Mouse (Mus musculus): ENCODE results near the gene Supt5. TPM values are rescaled to one million over a fixed set of nuclear protein-coding genes. Genes with fewer than 3 reads are reported as not detected.
A peak's percentile ranks its signal among the peaks of the same experiment; 100 is the strongest.

Supt5 gene
- total RNA-seq, 2 experiments from 2014 or later, result 143 to 193 TPM

DNA sequence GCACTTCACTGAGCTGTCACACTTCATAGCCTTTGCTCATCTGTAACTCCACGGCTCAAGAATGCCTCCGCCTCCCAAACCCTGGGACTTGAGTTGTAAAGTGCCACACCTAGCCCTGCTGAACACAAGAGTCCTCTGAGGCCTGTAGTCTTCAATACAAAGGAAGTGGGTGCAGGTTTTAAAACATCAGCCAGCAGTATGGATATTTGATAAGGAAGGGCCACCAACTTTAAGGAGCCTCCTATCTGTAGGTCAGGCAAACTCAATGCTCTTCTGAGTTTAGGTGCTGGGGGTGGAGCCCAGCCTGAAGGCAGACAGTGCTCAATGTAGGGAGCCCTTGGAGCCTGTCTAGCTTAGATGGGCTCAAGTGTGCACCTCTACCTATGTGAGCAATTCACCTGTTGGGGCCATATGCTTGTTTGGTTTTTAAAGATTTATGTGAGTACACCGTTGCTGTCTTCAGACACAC is 15.6 kb upstream of the Supt5 start:
- no peak for DNase-seq (ENCODE audit: low spot score in 2 of 2)

DNA sequence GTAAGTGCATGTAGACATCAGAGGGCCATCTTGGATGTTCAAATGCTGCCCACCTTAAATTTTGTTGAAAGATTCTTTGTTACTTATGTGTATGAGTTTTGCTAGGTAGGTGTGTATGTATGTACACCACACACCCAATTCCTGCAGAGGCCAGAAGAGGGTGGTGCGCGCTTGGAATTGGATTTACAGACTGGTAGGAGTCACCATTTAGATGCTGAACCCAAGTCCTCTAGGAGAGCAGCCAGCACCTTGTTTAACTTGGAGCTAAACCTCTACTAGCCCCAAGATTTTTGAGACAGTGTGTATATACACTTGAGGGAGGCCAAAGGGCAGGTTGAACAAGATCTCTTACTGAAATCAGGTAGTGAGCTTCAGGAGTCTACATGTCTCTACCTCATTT is 14.7 kb upstream of the Supt5 start:
- no peak for DNase-seq (ENCODE audit: low spot score in 2 of 2)

DNA sequence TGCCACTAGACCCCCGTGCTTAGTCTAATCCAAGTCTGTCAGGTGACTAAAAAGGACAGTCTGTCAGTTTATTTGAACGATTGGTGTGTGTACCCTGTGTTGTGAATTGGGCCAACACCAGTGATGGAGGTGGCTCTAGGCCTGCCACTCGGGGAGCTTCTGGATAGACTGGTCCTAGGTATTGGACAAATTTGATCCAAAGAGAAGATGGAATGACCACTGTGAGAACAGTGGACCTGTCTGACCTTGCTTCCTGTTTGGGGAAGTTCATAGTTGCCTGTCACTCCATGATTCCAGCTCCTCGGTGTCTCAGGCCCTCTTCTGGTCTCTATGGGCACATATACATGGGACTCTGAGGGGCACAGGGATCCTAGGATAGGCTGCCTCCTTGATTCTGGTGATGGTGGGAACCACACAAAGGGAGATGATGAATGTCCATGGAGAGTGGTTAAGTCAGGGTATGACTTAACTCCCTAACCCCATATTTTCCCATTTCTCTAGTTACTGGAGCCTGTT is 13.2 kb upstream of the Supt5 start:
- no peak for DNase-seq (ENCODE audit: low spot score in 2 of 2)

DNA sequence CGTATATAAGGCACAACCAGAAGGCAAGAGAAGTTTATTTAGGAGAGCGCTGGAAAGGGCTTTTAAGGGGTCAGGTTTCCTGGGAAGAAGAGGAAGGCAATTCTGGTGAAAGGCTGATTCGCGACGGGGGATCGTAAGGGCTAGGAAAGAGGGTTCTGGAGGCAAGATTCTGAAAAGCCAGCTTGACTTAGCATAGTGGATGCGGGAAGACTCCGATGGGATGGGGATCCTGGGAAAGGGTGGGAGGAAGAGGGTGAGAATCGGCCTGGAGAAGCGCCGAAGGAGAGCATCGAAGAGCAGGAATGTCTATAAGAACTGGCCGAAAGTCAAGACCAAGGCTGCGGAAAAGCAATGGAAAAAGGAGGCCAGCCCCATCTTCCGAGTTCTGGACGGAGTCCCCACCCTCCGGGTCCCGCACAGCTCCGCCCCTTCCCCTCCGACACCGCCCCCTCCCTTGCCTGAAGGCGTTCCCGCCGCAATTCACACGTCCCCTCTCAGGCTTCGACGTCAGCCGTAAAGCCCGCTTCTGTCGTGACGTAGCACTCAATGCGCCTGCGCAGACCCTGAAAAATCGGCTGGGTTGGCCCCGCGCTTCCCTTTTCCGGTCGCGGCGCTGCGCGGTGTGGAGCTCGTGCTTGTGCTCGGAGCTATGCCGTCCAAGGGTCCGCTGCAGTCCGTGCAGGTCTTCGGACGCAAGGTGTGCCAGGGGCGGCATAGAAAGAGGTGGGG is 11.8 kb upstream of the Supt5 start, which contains the start of gene Rps16:
Gene Rps16, plus strand, starts transcription at position 498 of the 729 bp plus-strand sequence.
- peak; percentile 98 for DNase-seq (ENCODE audit: low spot score in 2 of 2)

DNA sequence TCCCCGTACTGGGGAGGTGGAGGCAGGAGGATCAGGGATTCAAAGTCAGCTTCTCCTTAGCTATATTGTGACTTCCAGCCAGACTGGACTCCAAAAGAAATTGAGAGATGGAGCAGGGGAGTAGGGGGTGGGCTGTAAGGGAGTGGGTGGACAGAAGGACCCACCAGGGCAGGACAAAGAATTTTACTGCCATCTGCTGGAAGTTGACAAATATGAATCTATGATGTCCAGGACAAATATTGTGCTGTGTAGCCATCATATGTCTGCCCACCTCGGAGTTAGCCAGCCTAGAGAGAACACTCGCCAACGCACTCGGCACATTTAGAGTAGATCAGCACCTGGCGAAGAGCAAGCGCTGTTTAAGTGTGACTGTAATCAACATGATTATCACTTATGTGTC is 10.1 kb upstream of the Supt5 start:
- DNase-seq (ENCODE audit: low spot score in 2 of 2), result no peak

DNA sequence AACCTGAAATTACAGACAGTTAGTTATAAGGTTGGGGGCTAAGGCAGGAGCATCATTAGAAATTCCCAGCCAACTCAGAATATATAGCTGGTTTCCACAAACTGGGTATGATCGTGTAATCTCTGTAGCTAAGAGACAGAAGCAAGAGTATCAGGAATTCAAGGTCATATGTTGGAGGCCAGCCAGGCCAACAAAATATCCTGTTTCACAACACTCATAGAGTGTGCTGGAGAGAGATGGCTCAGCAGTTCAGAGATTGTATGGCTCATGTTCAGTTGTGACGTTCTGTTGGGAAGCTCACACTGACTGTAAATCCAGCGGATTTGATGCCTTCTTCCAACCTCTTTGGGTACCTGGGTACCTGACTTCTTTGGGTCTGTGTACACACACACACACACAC is 9.2 kb upstream of the Supt5 start:
- DNase-seq (ENCODE audit: low spot score in 2 of 2), result peak in 1 of 2 experiments; percentile 59

DNA sequence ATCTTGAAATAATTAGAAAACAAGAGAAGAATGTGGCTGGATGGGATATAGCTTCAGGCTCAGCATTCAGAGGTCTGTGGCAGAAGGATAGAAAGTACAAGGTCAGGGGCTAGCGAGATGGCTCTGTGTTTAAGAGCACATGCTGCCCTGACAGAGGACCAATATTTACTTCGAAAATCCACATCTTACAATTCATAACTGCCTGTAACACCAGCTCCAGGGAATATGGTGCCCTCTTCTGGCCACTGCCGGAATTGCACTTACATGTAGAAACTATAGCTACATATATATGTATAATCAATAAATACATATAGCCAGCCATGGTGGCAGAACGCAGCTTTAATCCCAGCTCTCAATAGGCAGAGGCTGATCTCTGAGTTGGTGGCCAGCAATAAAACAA is 6.1 kb upstream of the Supt5 start:
- DNase-seq (ENCODE audit: low spot score in 2 of 2), result peak; percentile 58 to 69

DNA sequence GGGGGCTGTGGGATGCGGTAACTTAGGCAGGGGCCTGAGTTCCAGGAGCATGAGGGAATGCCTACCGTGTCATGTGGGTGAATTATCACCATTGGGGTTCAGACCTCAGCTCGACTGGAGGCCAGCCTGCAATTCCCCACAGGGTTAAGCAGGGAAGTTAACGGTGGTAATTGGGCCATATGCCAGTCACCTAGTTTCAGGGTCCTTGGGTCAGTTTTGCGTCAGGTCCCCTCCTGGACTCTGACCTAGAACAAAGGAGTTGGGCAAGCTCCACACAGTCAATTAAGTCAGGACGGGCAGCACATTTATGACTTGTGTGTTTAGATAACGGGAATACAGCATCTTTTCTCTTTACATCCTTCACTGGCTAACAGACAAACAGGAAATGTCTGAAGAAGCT is 2.8 kb upstream of the Supt5 start:
- no peak for DNase-seq (ENCODE audit: low spot score in 2 of 2)

DNA sequence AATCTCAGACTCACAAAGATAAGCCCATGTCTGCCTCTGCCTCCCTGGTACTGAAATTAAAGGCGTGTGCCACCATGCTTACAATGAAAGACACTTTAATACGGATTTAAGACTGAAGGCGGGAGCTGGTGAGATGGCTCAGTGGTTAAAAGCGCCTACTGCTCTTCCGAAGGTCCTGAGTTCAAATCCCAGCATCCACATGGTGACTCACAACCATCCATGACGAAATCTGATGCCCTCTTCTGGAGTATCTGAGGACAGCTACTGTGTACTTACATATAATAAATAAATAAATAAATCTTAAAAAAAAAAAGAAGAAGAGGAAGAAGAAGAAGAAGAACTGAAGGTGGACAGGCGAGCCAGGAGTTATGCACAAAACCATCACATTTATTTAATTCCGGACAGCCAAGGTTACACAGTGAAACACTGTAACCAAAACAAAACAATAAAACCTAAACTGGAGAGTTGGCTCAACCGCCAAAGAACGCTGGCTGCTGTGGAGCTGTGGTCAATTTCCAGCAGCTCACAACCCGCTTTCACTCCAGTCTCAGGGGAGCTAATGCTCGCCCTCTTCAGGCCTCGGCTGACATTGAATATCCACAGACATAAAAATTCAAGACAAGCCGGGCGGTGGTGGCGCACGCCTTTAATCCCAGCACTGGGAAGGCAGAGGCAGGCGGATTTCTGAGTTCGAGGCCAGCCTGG is 819 bp upstream of the Supt5 start:
- DNase-seq (ENCODE audit: low spot score in 2 of 2), result peak in 1 of 2 experiments; percentile 50

DNA sequence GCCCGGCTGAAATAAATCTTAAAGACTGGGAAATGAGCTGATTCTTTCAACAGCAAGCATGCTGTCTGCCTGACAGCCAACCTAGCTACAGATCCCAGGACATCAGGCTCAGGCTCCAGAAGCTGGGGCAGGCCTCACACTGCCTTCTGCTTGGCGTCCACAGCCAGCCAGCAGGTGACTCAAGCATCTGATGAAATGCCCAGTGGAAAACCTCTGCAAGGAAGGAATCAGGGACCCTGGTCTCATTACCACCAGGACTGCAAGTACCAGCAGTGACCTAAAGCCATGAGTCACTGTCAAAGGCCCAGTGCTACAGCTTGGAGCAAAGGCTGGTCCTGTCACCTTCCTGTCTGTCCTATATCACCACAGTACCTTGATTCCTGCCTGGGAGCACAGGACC is 3.1 kb downstream of the Supt5 start:
- DNase-seq (ENCODE audit: low spot score in 2 of 2), result no peak

DNA sequence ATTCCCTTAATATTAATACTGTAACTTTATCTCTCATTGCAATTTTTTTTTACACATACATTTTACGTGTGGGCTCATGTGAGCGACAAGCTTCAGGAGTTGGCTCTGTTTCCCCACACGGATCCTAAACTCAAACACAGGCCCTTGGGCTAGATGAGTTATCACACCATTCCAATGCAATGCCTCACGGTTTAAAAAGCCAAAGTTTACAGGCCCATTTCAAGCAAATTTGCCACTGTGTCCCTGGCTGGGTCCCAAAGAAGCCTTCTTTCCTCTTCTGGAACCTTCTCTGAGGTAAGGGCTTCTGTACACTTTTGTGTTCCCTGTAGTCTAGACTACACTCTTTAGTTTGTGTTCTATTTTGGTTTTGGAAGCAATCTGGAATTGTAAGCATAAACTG is 4.0 kb downstream of the Supt5 start:
- no peak for DNase-seq (ENCODE audit: low spot score in 2 of 2)

DNA sequence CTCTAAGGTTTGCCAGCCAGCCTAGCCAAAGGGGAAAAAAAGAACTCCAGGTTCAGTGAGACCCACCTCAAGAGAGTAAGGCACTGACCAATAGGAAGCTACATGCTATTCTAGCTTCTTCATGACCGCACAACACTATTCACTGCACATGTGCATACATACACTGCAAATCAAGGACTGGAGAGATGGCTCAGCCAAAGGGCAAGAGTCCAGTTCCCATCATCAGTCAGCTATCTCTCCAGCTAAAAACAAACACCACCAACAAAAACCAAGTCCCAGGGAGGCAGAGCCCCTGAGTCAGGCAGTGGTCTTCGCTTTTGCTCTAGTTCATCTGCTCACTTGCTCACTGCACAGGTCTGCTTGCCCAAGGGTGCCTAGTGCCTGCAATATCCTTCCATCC is 10.3 kb downstream of the Supt5 start:
- no peak for DNase-seq (ENCODE audit: low spot score in 2 of 2)

DNA sequence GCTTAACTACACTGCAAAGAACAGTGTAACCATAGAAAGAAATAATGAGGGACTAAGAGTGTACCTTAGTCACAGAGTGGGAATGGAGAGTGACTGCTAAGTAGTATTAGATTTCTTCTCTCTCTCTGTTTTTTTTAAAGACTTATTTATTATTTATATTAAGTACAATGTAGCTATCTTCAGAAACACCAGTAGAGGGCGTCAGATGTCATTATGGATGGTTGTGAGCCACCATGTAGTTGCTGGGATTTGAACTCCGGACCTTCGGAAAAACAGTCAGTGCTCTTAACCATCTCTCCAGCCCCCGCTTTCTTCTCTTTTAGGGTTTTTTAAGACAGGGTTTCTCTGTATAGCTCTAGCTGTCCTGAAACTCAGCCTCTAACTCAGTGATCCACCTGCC is 12.1 kb downstream of the Supt5 start:
- DNase-seq (ENCODE audit: low spot score in 2 of 2), result no peak

DNA sequence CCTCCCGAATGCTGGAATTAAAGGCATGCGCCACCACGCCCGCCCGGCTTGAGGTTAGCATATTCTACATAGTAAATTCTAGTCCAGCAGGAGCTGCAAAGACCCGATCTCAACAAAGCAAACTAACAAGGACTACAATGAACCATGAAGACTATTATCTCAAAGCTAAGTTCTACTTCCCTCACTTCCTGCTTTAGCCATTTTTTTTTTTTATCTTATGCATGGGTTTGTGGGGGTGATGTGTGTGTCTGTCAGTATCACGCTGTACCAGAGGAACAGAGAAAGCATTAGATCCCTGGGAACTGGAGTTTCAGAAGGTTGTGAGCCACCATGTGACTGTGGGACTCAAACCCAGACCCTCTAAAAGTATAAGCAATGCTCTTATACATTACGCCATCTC is 13.3 kb downstream of the Supt5 start:
- no peak for DNase-seq (ENCODE audit: low spot score in 2 of 2)

DNA sequence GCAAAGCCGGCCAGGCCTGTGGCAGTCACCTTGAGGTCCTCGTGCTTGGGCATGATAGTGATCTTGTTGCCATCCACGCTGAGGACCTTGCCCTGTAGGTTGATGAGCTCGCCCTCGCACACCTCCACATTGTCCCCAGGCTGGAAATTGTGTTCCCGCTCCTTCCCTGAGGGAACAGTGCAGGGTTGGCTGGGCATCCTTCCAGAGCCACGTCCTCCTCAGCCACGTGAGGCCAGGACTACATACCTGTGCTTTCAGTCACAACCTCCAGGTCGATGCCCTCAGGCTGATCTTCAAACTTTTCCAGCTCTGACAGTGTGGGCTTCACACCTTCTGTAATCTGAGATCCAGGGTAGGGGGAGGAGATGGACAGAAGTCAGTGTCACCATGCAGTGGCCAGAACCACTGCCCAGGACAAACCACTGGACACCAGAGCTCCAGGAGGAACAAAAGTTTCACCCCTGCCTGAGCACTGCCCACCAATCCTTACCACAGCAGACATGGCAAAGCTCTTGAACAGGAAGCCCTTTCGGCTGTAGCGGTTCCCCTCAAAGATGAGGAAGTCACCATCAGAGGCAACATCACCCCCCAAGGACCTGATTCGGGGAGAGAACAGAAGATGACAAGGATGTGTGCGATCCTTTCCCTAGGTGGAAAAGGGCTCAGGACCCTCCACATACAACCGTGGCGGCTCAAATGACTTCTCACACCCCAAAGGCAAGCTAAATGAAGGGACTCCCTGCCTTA is 16.4 kb downstream of the Supt5 start:
- no peak for DNase-seq (ENCODE audit: low spot score in 2 of 2)

DNA sequence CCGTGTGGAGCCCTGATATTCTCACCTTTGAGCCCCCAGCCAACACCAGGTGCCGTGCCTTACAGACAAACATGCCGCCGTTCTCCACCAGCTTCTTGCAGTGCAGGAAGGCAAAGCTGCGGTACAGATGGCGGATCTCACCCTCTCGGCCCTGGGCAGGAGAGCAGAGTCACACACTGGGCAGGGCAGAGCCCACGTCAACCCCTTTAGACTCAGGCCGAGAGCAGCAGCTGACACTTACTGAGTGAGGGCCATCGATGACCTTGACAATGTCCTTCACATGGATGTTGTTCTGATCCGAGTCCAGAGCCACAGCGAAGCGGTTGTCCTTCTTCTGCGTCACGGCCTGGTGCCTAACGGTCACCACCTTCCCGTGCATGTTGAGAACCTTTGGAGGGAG is 19.8 kb downstream of the Supt5 start:
- DNase-seq (ENCODE audit: low spot score in 2 of 2), result no peak

DNA sequence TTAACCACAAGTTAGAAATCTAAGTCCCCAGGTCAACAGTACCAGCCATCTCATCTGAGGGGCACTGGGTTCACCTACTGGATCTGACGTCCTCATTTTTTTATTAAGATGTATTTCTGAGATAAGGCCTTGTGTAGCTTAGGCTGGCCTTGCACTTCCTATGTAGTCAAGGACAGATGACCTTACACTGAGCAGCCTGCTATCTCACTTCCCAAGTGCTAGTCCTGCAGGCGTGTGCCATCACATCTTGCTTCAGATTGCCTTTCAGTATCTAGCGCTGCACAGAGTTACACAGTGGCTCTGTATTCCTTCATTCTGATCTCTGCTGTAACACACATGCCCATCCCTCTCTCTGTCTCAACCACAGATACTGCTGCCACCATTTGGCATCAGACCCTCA is 20.5 kb downstream of the Supt5 start:
- no peak for DNase-seq (ENCODE audit: low spot score in 2 of 2)

DNA sequence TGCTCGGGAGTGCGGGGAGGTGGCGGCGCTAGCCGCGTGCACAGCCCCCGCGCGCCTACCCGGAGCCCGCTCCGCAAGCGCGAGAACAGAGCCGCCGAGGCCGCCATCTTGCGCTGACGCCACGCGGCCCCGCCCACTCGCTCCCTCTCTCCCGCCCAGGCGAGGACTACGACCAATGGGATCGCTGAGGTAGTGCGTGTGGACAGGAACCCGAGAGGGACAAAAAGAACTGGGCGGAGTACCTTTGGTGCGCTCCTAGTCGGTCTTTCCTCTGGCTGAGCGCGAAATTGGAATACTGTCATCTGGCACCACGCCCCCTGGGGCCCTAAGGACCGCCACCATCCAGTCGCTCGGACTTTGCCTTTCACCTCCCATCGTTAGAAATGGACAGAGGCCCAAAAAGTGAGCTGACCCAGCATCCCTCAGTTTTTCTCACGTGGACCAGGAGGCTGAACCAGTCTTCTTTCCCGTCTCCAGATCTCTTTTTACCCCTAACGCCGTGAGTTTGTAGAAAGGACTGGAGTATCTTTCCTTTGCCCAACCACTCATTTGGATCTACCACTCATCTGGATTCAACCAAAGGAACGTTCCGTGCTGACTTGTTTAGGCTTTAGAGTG is 26.5 kb downstream of the Supt5 start, which contains the start of gene Timm50:
Gene Timm50, minus strand, starts transcription at position 147 of the 618 bp plus-strand sequence.
- DNase-seq (ENCODE audit: low spot score in 2 of 2), result peak; percentile 98 to 99

DNA sequence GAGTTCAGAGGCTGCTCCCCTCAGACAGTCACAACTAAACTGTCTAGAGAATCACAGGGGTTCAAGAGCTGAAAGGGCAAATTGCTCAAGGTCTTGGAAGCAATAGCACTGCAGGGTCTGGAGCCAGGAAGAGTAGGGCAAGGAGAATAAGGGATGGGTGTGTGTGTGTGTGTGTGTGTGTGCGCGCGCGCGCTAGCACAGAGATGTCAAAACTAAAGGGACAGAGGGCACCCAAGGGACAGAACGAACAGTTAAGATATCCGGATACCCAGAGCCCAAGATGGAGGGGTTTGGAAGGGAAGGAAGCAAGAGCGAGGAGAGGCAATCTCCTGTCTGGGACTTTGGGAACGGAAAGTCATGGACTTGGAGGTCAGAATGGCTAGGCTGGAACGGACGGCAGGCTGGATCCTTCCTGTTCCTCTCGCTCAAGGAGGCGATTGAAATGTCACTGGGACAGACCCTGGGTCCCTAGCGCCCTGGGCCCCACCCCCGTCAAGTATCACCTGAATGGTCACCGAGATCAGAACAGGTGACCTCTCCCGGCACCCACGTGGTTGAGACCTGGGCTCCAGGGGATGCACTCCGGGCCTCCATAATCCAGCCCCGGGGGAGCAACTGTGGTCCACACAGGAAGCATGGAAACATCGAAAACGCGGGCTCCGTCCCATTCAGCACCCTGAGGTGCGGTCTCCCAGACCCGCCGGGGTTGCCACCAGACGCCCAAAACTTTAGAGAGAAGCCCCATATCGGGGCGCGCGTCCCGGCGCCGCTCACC is 27.2 kb downstream of the Supt5 start:
- DNase-seq (ENCODE audit: low spot score in 2 of 2), result no peak

DNA sequence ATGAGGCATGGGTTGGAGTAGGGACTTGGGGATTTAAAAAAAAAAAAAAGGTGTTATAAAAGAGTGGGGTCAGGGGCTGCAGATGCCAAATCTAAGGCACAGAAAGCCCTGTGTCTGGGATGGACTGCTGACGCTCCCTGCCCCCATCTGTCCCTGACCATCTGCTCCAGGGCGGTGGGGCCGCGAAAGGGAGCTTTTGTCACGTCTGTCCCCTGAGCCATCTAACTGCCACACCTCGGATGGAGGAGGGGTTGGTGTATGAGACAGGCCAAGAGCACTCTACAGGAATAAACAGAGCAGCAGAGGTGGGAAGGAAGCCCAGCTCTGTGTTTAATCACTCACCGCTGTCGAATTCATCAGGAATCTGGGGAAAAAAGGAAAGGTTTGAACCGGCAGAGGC is 28.8 kb downstream of the Supt5 start:
- no peak for DNase-seq (ENCODE audit: low spot score in 2 of 2)
